Mouse (Mus musculus) forebrain, embryonic 13.5 days (tissue): Measurements from ENCODE around the gene Gm20441. TPM values are rescaled to one million over a fixed set of nuclear protein-coding genes. Genes with fewer than 3 reads are reported as not detected.

Experiments
- ATAC-seq: fragments of 200-750 bp; cut with Nextera tagmentation; 2 replicates; pipeline ENCODE4 v1.8.0; 2017
- H3K27ac ChIP-seq: fragments of 300-500 bp; sonication (generic); 2 replicates; pipeline ENCODE4 v1.5.1; 2015; ENCODE audit warnings: inconsistent platforms, mild to moderate bottlenecking, moderate library complexity
- H3K27me3 ChIP-seq: fragments of 300-500 bp; sonication (generic); 2 replicates; pipeline ENCODE4 v1.6.1; 2015; ENCODE audit warnings: mild to moderate bottlenecking, inconsistent platforms
- H3K36me3 ChIP-seq: fragments of 300-500 bp; sonication (generic); 2 replicates; pipeline ENCODE4 v1.6.1; 2015; ENCODE audit warnings: mild to moderate bottlenecking, inconsistent platforms; ENCODE audit not compliant: poor library complexity, severe bottlenecking
- H3K4me1 ChIP-seq: fragments of 300-500 bp; sonication (generic); 2 replicates; pipeline ENCODE4 v1.6.1; 2015; ENCODE audit warnings: inconsistent platforms
- H3K4me2 ChIP-seq: fragments of 300-500 bp; sonication (generic); 2 replicates; pipeline ENCODE4 v1.6.1; 2015; ENCODE audit warnings: inconsistent platforms, mild to moderate bottlenecking, moderate library complexity
- H3K4me3 ChIP-seq: fragments of 300-500 bp; sonication (generic); 2 replicates; pipeline ENCODE4 v1.5.1; 2015; ENCODE audit warnings: mild to moderate bottlenecking, inconsistent platforms
- H3K9ac ChIP-seq: fragments of 300-500 bp; sonication (generic); 2 replicates; pipeline ENCODE4 v1.6.1; 2015; ENCODE audit warnings: mild to moderate bottlenecking, inconsistent platforms
- H3K9me3 ChIP-seq: fragments of 300-500 bp; sonication (generic); replicated peaks from 2 replicates; pipeline ENCODE4 v1.6.1; 2016; ENCODE audit warnings: inconsistent platforms
- WGBS: fragments of 180-500 bp; shearing (Covaris S2); methylation state at CpG from one replicate; pipeline ENCODE4 v1.1.7; 2015; 5-methylcytosine and 5-hydroxymethylcytosine counted together
- polyA plus RNA-seq: library from polyadenylated mRNA; unstranded; fragments of >200 nt; fragmentation: Nextera tagmentation; extraction: Ambion mirVana; gene quantifications from 2 replicates; pipeline ENCODE4 v1.2.1, GENCODE M21; 2015

Gene Gm20441
- polyA plus RNA-seq, 1 experiment from 2014 or later, result not detected

DNA sequence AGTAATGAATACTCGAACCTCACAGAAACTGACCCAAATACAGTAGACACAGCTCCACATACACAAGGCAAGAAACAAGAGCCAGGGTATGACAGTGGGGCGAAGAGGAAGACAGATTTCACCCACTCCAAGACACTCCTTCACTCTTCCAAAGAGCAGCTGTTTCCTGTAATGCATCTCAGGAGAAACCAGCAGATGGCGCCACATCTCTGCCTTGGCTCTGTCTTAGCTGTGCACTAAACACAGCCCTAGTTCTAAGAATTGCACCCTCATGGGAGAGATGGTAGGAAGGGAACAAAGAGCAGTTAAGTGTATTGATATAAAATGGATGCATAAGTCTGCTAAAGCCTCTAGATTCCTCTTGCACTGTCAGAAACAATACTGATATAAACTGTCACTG lies 36.7 kb downstream of the Gm20441 start:
- 48% methylated on average over 3 of the region's 3 CpGs for WGBS

DNA sequence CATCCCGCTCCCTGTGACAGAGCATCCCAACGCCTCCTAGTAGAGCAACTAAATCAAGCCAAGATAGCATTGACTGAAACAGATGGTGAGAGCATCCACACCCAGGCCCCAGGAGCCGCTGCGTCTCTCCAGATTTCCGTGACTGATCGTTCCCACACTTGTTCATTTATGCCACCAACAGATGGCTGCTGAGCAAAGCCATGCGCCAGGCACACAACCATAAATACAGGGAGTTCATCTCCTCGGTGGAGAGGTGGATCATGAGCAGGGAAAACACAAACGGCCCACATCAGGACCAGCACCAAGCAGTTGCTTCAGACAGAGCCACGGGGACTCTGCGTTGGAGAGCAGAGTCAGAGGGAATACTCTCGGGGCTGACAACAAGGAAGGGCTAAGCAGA lies 37.4 kb downstream of the Gm20441 start:
- H3K9ac ChIP-seq, result no peak overlapping the region
- H3K4me3 ChIP-seq, result no peak overlapping the region
- peak overlapping the region; percentile 63 for H3K27ac ChIP-seq
- no peak overlapping the region for H3K4me2 ChIP-seq
- H3K36me3 ChIP-seq, result peaks cover 91% of the 10 kb centered on the region
- H3K9me3 ChIP-seq, result no peaks in the 10 kb centered on the region
- no peaks in the 10 kb centered on the region for H3K27me3 ChIP-seq
- no peaks in the 10 kb centered on the region for H3K4me1 ChIP-seq
- 88% methylated on average over 12 of the region's 12 CpGs for WGBS
- ATAC-seq, result peak; percentile 40

More for the DNA sequence above, 36.7 kb downstream of the Gm20441 start:
- no peak overlapping the region for H3K4me2 ChIP-seq
- H3K9ac ChIP-seq, result no peak overlapping the region
- no peaks in the 10 kb centered on the region for H3K4me1 ChIP-seq
- ATAC-seq, result peak; percentile 96
- H3K27me3 ChIP-seq, result no peaks in the 10 kb centered on the region
- H3K4me3 ChIP-seq, result no peak overlapping the region
- no peaks in the 10 kb centered on the region for H3K9me3 ChIP-seq
- peaks cover 91% of the 10 kb centered on the region for H3K36me3 ChIP-seq
- H3K27ac ChIP-seq, result peak overlapping the region; percentile 65

DNA sequence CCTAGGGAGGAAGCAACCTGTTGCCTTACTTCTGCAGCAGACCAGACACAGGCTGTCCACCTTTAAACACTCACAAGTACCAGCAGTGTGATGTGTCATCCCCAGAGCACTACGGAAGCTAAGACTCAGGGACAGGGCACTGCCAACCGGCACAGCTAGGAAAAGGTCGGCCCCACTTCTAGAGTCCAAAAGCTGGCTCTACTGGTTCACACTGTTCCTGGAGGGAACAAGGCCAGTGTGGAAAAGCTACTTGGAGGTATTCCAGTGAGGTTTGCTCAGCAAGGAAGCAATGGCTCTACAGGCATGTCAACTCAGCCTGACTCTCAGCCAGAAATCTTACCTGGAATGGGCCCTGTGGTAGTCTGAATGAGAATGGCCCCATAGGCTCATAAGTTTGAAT lies 39.9 kb downstream of the Gm20441 start:
- Histone ChIP-seq H3K36me3 (peaks cover 89% of the 10 kb centered on the region), H3K9me3 (no peaks in the 10 kb centered on the region), H3K4me1 (no peaks in the 10 kb centered on the region), H3K27me3 (no peaks in the 10 kb centered on the region), H3K4me3 (no peak overlapping the region), H3K27ac (no peak overlapping the region), H3K9ac (no peak overlapping the region), H3K4me2 (no peak overlapping the region)
- ATAC-seq, result no peak
- 94% methylated on average over 3 of the region's 3 CpGs for WGBS

DNA sequence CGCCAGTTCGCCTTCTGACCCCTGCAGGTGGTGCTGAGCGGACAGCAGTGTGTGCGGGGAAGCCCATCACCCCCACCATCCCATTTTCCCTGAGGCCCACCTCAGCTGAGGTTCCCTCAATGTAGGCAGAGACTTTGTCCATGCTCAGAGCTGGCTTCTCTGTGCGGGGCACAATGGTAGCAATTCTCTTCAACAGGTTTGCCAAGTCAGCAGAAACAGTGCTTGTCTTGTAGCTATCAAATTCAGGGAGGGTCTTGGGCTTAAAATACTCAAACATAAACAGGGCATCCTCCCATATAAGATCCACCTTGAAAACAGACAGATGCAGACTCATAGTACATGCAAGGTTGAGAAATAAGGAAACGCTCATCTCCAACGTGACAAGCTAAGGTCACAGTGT lies 55.3 kb downstream of the Gm20441 start:
- no peaks in the 10 kb centered on the region for H3K4me1 ChIP-seq
- WGBS, result 96% methylated on average over 7 of the region's 7 CpGs
- H3K4me2 ChIP-seq, result no peak overlapping the region
- no peak overlapping the region for H3K9ac ChIP-seq
- no peak for ATAC-seq
- no peaks in the 10 kb centered on the region for H3K9me3 ChIP-seq
- no peak overlapping the region for H3K27ac ChIP-seq
- peaks cover 92% of the 10 kb centered on the region for H3K36me3 ChIP-seq
- H3K4me3 ChIP-seq, result no peak overlapping the region
- H3K27me3 ChIP-seq, result no peaks in the 10 kb centered on the region

Other genes with a start within 250 kb of the Gm20441 start
- gene Lrrc75b, start 220.6 kb downstream of the Gm20441 start, polyA plus RNA-seq, result 10.4 and 11.7 TPM in 2 replicates
- gene Ggt1, start 219.3 kb downstream of the Gm20441 start, polyA plus RNA-seq, result 1.1 and 2.3 TPM in 2 replicates
- 1.4 and 2.8 TPM in 2 replicates for gene Ggt5, start 191.6 kb downstream of the Gm20441 start, polyA plus RNA-seq
- gene Susd2, start 136.9 kb downstream of the Gm20441 start, polyA plus RNA-seq, result 0.97 and 1.1 TPM in 2 replicates
- 36.9 and 46.1 TPM in 2 replicates for gene Cabin1, start 16.6 kb downstream of the Gm20441 start, polyA plus RNA-seq
- 72.2 and 87.4 TPM in 2 replicates for gene Ddt, start 7.5 kb downstream of the Gm20441 start, polyA plus RNA-seq
- 0.45 and 0.52 TPM in 2 replicates for gene Gstt3, start 460 bp upstream of the Gm20441 start, polyA plus RNA-seq
- 6.4 and 6.5 TPM in 2 replicates for gene Gstt1, start 17.6 kb upstream of the Gm20441 start, polyA plus RNA-seq
- not detected in 2 replicates for gene Gstt4, start 41.6 kb upstream of the Gm20441 start, polyA plus RNA-seq
- gene Gstt2, start 56.5 kb upstream of the Gm20441 start, polyA plus RNA-seq, result 4.0 and 4.4 TPM in 2 replicates
- gene Mif, start 79.3 kb upstream of the Gm20441 start, polyA plus RNA-seq, result 1,962 and 1,979 TPM in 2 replicates
- 1.8 and 3.1 TPM in 2 replicates for gene Derl3, start 112.5 kb upstream of the Gm20441 start, polyA plus RNA-seq
- 336 and 349 TPM in 2 replicates for gene Smarcb1, start 140.7 kb upstream of the Gm20441 start, polyA plus RNA-seq
- 10.3 and 13.3 TPM in 2 replicates for gene Chchd10, start 152.2 kb upstream of the Gm20441 start, polyA plus RNA-seq
- 20.8 and 25.9 TPM in 2 replicates for gene Mmp11, start 155.5 kb upstream of the Gm20441 start, polyA plus RNA-seq
- 0.26 TPM in 1 of 2 replicates, not detected in the other for gene Gm867, start 159.7 kb upstream of the Gm20441 start, polyA plus RNA-seq
- not detected in 2 replicates for gene Vpreb3, start 162.1 kb upstream of the Gm20441 start, polyA plus RNA-seq
- gene Gm5134, start 173.6 kb upstream of the Gm20441 start, polyA plus RNA-seq, result 0.09 TPM in 1 of 2 replicates, not detected in the other